Mouse (Mus musculus): ENCODE measurements at regions not wholly inside any gene's neighbourhood (a gene's known extent, or its start where the extent isn't known, plus 50 kb on each side); places are given as distances from the start of the nearest gene placed in this dataset.

GRCm38 (mm10) chr16:79986746-79987145, 895.8 kb upstream of the Tmprss15 start:
- Histone ChIP-seq H3K27ac (no peak overlapping the region), H3K4me1 (replicated peaks) (no peaks in the 10 kb centered on the region), H3K4me2 (replicated peaks) (no peak overlapping the region), H3K27me3 (replicated peaks) (no peaks in the 10 kb centered on the region), H3K4me3 (replicated peaks) (no peak overlapping the region), H3K9me3 (no peaks in the 10 kb centered on the region), H3K36me3 (no peaks in the 10 kb centered on the region), H3K9ac (no peak overlapping the region)
- WGBS, result 47% methylated on average over 2 of the region's 2 CpGs
- peak; percentile 80 for ATAC-seq

DNA sequence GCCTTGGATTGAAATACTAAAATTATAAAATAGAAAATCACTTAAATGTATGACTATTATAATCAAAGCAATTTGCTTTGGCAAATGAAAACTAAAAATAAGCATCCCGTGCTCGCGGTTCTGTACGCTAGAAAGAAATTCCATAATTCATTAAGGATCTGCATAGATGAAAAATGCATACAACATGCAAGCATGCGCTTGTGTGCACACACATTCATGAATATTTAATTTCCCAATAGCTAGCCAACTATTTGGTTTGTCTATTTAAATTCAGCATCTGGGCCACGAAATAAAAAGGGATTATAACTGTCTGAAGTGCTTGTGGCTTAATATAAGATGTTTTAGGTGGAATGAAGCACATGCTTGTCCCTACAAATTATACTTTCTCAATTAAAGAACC, 881.2 kb upstream of the Tmprss15 start:
- Histone ChIP-seq H3K9me3 (no peaks in the 10 kb centered on the region), H3K9ac (no peak overlapping the region)

GRCm38 (mm10) chr16:79937042-79937441, 846.1 kb upstream of the Tmprss15 start:
- H3K4me1 ChIP-seq (replicated peaks), result no peaks in the 10 kb centered on the region
- H3K27me3 ChIP-seq (replicated peaks), result no peaks in the 10 kb centered on the region
- H3K4me2 ChIP-seq (replicated peaks), result no peak overlapping the region
- H3K4me3 ChIP-seq (replicated peaks), result no peak overlapping the region
- no peaks in the 10 kb centered on the region for H3K9me3 ChIP-seq
- no peak overlapping the region for H3K27ac ChIP-seq
- WGBS, result 75% methylated on average over 2 of the region's 2 CpGs
- no peaks in the 10 kb centered on the region for H3K36me3 ChIP-seq
- no peak for ATAC-seq
- H3K9ac ChIP-seq, result no peak overlapping the region

More for the DNA sequence above, 881.2 kb upstream of the Tmprss15 start:
- ATAC-seq, result no peak
- no peaks in the 10 kb centered on the region for H3K36me3 ChIP-seq
- no peak overlapping the region for H3K4me3 ChIP-seq (replicated peaks)
- 89% methylated on average over 6 of the region's 6 CpGs for WGBS
- H3K4me1 ChIP-seq (replicated peaks), result no peaks in the 10 kb centered on the region
- no peak overlapping the region for H3K27ac ChIP-seq
- H3K27me3 ChIP-seq (replicated peaks), result no peaks in the 10 kb centered on the region
- H3K4me2 ChIP-seq (replicated peaks), result no peak overlapping the region

GRCm38 (mm10) chr16:79907126-79907525, 816.2 kb upstream of the Tmprss15 start:
- no peak for ATAC-seq
- Histone ChIP-seq H3K27me3 (replicated peaks) (no peaks in the 10 kb centered on the region), H3K4me2 (replicated peaks) (no peak overlapping the region), H3K4me3 (replicated peaks) (no peak overlapping the region), H3K27ac (no peak overlapping the region), H3K36me3 (no peaks in the 10 kb centered on the region), H3K9me3 (no peaks in the 10 kb centered on the region), H3K9ac (no peak overlapping the region), H3K4me1 (replicated peaks) (no peaks in the 10 kb centered on the region)
- 85% methylated on average over 1 of the region's 1 CpGs for WGBS

- Histone ChIP-seq H3K9me3 (no peaks in the 10 kb centered on the region), H3K27ac (no peak overlapping the region), H3K27me3 (replicated peaks) (no peaks in the 10 kb centered on the region), H3K4me2 (replicated peaks) (no peak overlapping the region), H3K4me1 (replicated peaks) (no peaks in the 10 kb centered on the region), H3K9ac (no peak overlapping the region), H3K36me3 (no peaks in the 10 kb centered on the region), H3K4me3 (replicated peaks) (no peak overlapping the region)
- no peak for ATAC-seq
- WGBS, result 71% methylated on average over 2 of the region's 2 CpGs
Observed at GRCm38 (mm10) chr16:79901467-79901866, 810.6 kb upstream of the Tmprss15 start.

DNA sequence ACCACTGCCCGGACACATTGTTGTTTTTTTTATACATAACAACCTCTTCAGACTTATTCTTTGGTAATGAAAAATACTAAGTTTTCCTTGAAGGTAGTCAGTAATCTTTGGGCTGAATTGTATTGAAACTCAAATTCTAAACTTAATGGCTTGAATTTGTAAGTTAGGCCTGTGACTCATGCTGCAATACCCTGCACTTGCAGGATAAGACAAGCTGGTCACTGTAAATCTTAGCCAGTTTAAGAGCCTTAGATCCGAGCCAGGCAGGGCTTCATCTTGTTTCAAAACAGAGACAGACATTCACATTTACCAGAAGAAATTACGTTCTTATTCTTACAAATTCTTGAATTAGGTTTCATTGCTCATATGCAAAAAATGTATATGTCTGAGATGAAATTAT, 791.0 kb upstream of the Tmprss15 start:
- no peaks in the 10 kb centered on the region for H3K4me1 ChIP-seq (replicated peaks)
- H3K4me3 ChIP-seq (replicated peaks), result no peak overlapping the region
- no peak overlapping the region for H3K4me2 ChIP-seq (replicated peaks)
- H3K9ac ChIP-seq, result no peak overlapping the region
- H3K9me3 ChIP-seq, result no peaks in the 10 kb centered on the region
- H3K27ac ChIP-seq, result no peak overlapping the region
- WGBS, result 64% methylated on average over 3 of the region's 3 CpGs
- ATAC-seq, result no peak
- H3K27me3 ChIP-seq (replicated peaks), result no peaks in the 10 kb centered on the region
- no peaks in the 10 kb centered on the region for H3K36me3 ChIP-seq

- H3K9me3 ChIP-seq, result no peaks in the 10 kb centered on the region
- H3K9ac ChIP-seq, result no peak overlapping the region
- no peaks in the 10 kb centered on the region for H3K4me1 ChIP-seq (replicated peaks)
- no peak overlapping the region for H3K4me3 ChIP-seq (replicated peaks)
- H3K27ac ChIP-seq, result no peak overlapping the region
- ATAC-seq, result no peak
- WGBS, result 65% methylated on average over 4 of the region's 4 CpGs
- H3K36me3 ChIP-seq, result no peaks in the 10 kb centered on the region
- H3K27me3 ChIP-seq (replicated peaks), result no peaks in the 10 kb centered on the region
- no peak overlapping the region for H3K4me2 ChIP-seq (replicated peaks)
Observed at GRCm38 (mm10) chr16:79878063-79878462, 787.2 kb upstream of the Tmprss15 start.

GRCm38 (mm10) chr16:79876827-79877226, 785.9 kb upstream of the Tmprss15 start:
- Histone ChIP-seq H3K27me3 (replicated peaks) (no peaks in the 10 kb centered on the region), H3K4me1 (replicated peaks) (no peaks in the 10 kb centered on the region), H3K4me2 (replicated peaks) (no peak overlapping the region), H3K9ac (no peak overlapping the region), H3K36me3 (no peaks in the 10 kb centered on the region), H3K4me3 (replicated peaks) (no peak overlapping the region), H3K27ac (no peak overlapping the region), H3K9me3 (no peaks in the 10 kb centered on the region)
- ATAC-seq, result no peak
- WGBS, result 87% methylated on average over 1 of the region's 1 CpGs

GRCm38 (mm10) chr16:79870578-79871270, 779.8 kb upstream of the Tmprss15 start:
- no peak for ATAC-seq
- Histone ChIP-seq H3K4me2 (replicated peaks) (no peak overlapping the region), H3K4me3 (replicated peaks) (no peak overlapping the region), H3K9me3 (no peaks in the 10 kb centered on the region), H3K9ac (no peak overlapping the region), H3K27ac (no peak overlapping the region), H3K27me3 (replicated peaks) (no peaks in the 10 kb centered on the region), H3K4me1 (replicated peaks) (no peaks in the 10 kb centered on the region), H3K36me3 (no peaks in the 10 kb centered on the region)
- 89% methylated on average over 8 of the region's 8 CpGs for WGBS

GRCm38 (mm10) chr16:79859540-79859939, 768.6 kb upstream of the Tmprss15 start:
- Histone ChIP-seq H3K27me3 (replicated peaks) (no peaks in the 10 kb centered on the region), H3K4me3 (replicated peaks) (no peak overlapping the region), H3K36me3 (no peaks in the 10 kb centered on the region), H3K9ac (no peak overlapping the region), H3K27ac (no peak overlapping the region), H3K4me2 (replicated peaks) (no peak overlapping the region), H3K4me1 (replicated peaks) (no peaks in the 10 kb centered on the region), H3K9me3 (no peaks in the 10 kb centered on the region)
- WGBS, result 77% methylated on average over 1 of the region's 1 CpGs
- no peak for ATAC-seq

DNA sequence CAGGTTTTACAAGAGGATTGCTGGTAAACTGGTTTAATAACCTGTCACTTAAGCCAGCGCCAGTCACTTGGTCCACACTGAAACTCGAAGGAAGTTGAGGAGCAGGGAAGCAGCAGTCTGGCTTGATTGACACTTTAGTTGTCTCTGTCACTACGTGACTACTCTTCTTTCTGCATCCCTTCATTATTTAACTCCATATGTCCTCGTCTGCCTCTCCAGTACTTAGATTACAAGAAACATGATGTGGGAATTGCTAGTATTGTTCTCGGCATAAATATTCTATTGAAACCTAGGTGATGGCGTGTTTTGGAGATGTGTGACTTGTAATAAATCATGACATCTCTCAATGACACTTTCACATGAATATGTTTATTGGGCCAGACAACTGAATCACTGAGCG, 758.3 kb upstream of the Tmprss15 start:
- H3K27me3 ChIP-seq (replicated peaks), result no peaks in the 10 kb centered on the region
- no peaks in the 10 kb centered on the region for H3K9me3 ChIP-seq
- H3K4me2 ChIP-seq (replicated peaks), result no peak overlapping the region
- no peak for ATAC-seq
- no peaks in the 10 kb centered on the region for H3K36me3 ChIP-seq
- H3K4me1 ChIP-seq (replicated peaks), result no peaks in the 10 kb centered on the region
- no peak overlapping the region for H3K9ac ChIP-seq
- H3K27ac ChIP-seq, result no peak overlapping the region
- no peak overlapping the region for H3K4me3 ChIP-seq (replicated peaks)
- WGBS, result 75% methylated on average over 7 of the region's 7 CpGs

GRCm38 (mm10) chr16:79816913-79817312, 726.0 kb upstream of the Tmprss15 start:
- no peak for ATAC-seq
- Histone ChIP-seq H3K27me3 (replicated peaks) (no peaks in the 10 kb centered on the region), H3K27ac (no peak overlapping the region), H3K4me3 (replicated peaks) (no peak overlapping the region), H3K9ac (no peak overlapping the region), H3K4me1 (replicated peaks) (no peaks in the 10 kb centered on the region), H3K36me3 (no peaks in the 10 kb centered on the region), H3K9me3 (no peaks in the 10 kb centered on the region), H3K4me2 (replicated peaks) (no peak overlapping the region)
- WGBS, result 66% methylated on average over 1 of the region's 1 CpGs

DNA sequence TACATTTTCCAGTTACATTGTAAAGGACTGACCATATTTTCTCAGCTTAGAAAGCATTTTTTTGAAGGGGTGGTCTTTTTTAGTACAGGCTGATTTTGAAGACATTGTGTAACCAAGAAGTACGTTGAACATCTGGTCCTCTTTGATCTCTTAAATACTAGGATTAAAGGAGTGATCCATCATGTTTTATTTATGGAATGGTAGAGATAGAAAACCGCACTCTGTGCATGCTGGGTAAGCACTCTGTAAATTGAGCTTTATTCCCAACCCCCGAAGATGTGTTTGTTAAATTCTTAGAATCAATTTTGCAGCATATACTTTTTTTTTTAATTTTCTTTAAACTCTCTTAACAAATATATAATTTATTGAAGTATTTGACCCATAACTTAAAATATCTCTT, 687.8 kb upstream of the Tmprss15 start:
- Histone ChIP-seq H3K27me3 (replicated peaks) (no peaks in the 10 kb centered on the region), H3K4me1 (replicated peaks) (no peaks in the 10 kb centered on the region), H3K27ac (no peak overlapping the region), H3K9ac (no peak overlapping the region), H3K9me3 (no peaks in the 10 kb centered on the region), H3K4me2 (replicated peaks) (no peak overlapping the region), H3K4me3 (replicated peaks) (no peak overlapping the region), H3K36me3 (no peaks in the 10 kb centered on the region)
- no peak for ATAC-seq
- 42% methylated on average over 3 of the region's 3 CpGs for WGBS
